In genomic region chr11:72609242-72609641, GRCm38 (mm10) we compare ENCODE assay signal across 11 mouse cellular contexts. TPM values are rescaled to one million over a fixed set of nuclear protein-coding genes. Genes with fewer than 3 reads are reported as not detected.
DNase-seq lines count a peak whose midpoint lies in the region; ATAC-seq and TF ChIP-seq lines count a peak whose summit lies in the region.
"Had no signal": no experiment of that assay in that cellular context is flagged by ENCODE, and none has a peak within 500 bp of the region (broad histone marks: within the 10 kb centered on the region; RNA-seq: fewer than 3 reads in every experiment).

No protein-coding gene starts in this region.

- no peak for DNase-seq in heart, adult 2 months
- DNase-seq in heart, postnatal 10 days = no peak
- DNase-seq in lung, embryonic 14.5 days = no peak
- no peak for DNase-seq in lung, postnatal 4 days
- DNase-seq in liver, embryonic 14.5 days (ENCODE audit: low read depth in 3 of 3, low spot score in 3 of 3) = no peak
- no peak for DNase-seq in left cerebral cortex, adult 18-20 months (ENCODE audit: low spot score in 2 of 2)
- DNase-seq: gastrocnemius, postnatal 36 days; thymus, adult 2 months had no signal

- H3K9me3 ChIP-seq in lung, embryonic 14.5 days (ENCODE audit: low read depth, low read length) = no peaks in the 10 kb centered on the region
- H3K9me3 ChIP-seq in forebrain, embryonic 13.5 days (replicated peaks) = no peaks in the 10 kb centered on the region
- no peaks in the 10 kb centered on the region for H3K9me3 ChIP-seq in liver, embryonic 14.5 days (ENCODE audit: control insufficient read depth, low read length)
- H3K9me3 ChIP-seq: limb, embryonic 15.5 days had no signal

- TF ChIP-seq POLR2A in heart, adult 2 months (IDR thresholded peaks at IDR 0.05; ENCODE audit: insufficient read depth, low read depth, low read length) = no peak

- H3K79me2 ChIP-seq in heart, adult 2 months (replicated peaks; ENCODE audit: control insufficient read depth, insufficient read depth, low read length) = peaks cover 3% of the 10 kb centered on the region; the same call in 1 of the 2 replicates

- H3K36me3 ChIP-seq in heart, adult 2 months (ENCODE audit: control insufficient read depth, insufficient read depth, low read length) = peaks cover 4% of the 10 kb centered on the region
- H3K36me3 ChIP-seq in lung, embryonic 14.5 days (ENCODE audit: insufficient read depth) = no peaks in the 10 kb centered on the region
- H3K36me3 ChIP-seq in forebrain, embryonic 13.5 days (ENCODE audit: poor library complexity, severe bottlenecking) = no peaks in the 10 kb centered on the region
- H3K36me3 ChIP-seq in liver, embryonic 14.5 days (replicated peaks; ENCODE audit: control insufficient read depth, insufficient read depth, low read depth) = no peaks in the 10 kb centered on the region
- H3K36me3 ChIP-seq: limb, embryonic 15.5 days had no signal

- H3K4me1 ChIP-seq in heart, adult 2 months (ENCODE audit: control insufficient read depth, insufficient read depth, low read length) = peaks cover 3% of the 10 kb centered on the region
- no peaks in the 10 kb centered on the region for H3K4me1 ChIP-seq in lung, embryonic 14.5 days (ENCODE audit: insufficient read depth)
- peaks cover 26% of the 10 kb centered on the region for H3K4me1 ChIP-seq in forebrain, embryonic 13.5 days
- peaks cover 3 to 10% of the 10 kb centered on the region in 2 experiments; a peak in 3 of 4 replicates for H3K4me1 ChIP-seq in liver, embryonic 14.5 days (replicated peaks; ENCODE audit: control insufficient read depth in 2 of 2, insufficient read depth in 2 of 2, low read length in 1 of 2)

- no peak overlapping the region; the same call in 1 of the 2 replicates for H3K4me3 ChIP-seq in heart, adult 2 months
- H3K4me3 ChIP-seq in lung, embryonic 14.5 days (ENCODE audit: low read depth, low read length) = peak overlapping the region; percentile 97; the same call in 1 of the 2 replicates
- H3K4me3 ChIP-seq in forebrain, embryonic 13.5 days = no peak overlapping the region; the same call in 1 of the 2 replicates
- no peak overlapping the region for H3K4me3 ChIP-seq in liver, embryonic 14.5 days (ENCODE audit: insufficient read depth in 1 of 2, low read depth in 2 of 2, low read length in 2 of 2)

- 0 out of 2 replicates have a peak overlapping the region, but pooled peaks have one; percentile 34 for H3K9ac ChIP-seq in heart, adult 2 months (ENCODE audit: low read depth, low read length)
- peak overlapping the region; percentile 26; the same call in 1 of the 2 replicates for H3K9ac ChIP-seq in lung, embryonic 14.5 days
- peak overlapping the region; percentile 26; the same call in 1 of the 2 replicates for H3K9ac ChIP-seq in forebrain, embryonic 13.5 days
- H3K9ac ChIP-seq in liver, embryonic 14.5 days (replicated peaks) = no peak overlapping the region
- H3K9ac ChIP-seq: limb, embryonic 15.5 days had no signal

- intact Hi-C loops in heart, adult 2 months (cut with DNase I) = loop anchor here (5.0 to 10.0 kb wide), 2 partner anchors 43 to 186 kb away; partner anchors contain the start of genes Cyb5d2 and Zzef1
- intact Hi-C loops in heart, postnatal 10 days (cut with DNase I) = no loop called here

- H3K27me3 ChIP-seq in heart, adult 2 months (ENCODE audit: control insufficient read depth, insufficient read depth, low read length) = no peaks in the 10 kb centered on the region
- H3K27me3 ChIP-seq in lung, embryonic 14.5 days (ENCODE audit: insufficient read depth, low read length) = no peaks in the 10 kb centered on the region
- no peaks in the 10 kb centered on the region for H3K27me3 ChIP-seq in forebrain, embryonic 13.5 days
- H3K27me3 ChIP-seq in liver, embryonic 14.5 days (ENCODE audit: control insufficient read depth, insufficient read depth, low read length) = no peaks in the 10 kb centered on the region
- H3K27me3 ChIP-seq: limb, embryonic 15.5 days had no signal

- peak overlapping the region; percentile 98 for H3K27ac ChIP-seq in heart, adult 2 months
- H3K27ac ChIP-seq in lung, embryonic 14.5 days (ENCODE audit: low read depth) = no peak overlapping the region
- no peak overlapping the region for H3K27ac ChIP-seq in forebrain, embryonic 13.5 days
- no peak overlapping the region for H3K27ac ChIP-seq in liver, embryonic 14.5 days

- TF ChIP-seq EP300 in heart, adult 2 months (IDR thresholded peaks at IDR 0.05; ENCODE audit: insufficient read depth, low read depth, low read length) = no peak
- no peak for TF ChIP-seq EP300 in liver, embryonic 14.5 days (IDR thresholded peaks at IDR 0.05; ENCODE audit: low read depth)

- ATAC-seq in lung, embryonic 14.5 days (ENCODE audit: insufficient read depth) = no peak
- no peak for ATAC-seq in forebrain, embryonic 13.5 days
- ATAC-seq in liver, embryonic 14.5 days (ENCODE audit: insufficient read depth) = no peak
- no peak for ATAC-seq in granulocyte monocyte progenitor cell, adult 5-6 weeks (replicated peaks; ENCODE audit: poor library complexity, severe bottlenecking)

- peak overlapping the region; percentile 67 for H3K4me2 ChIP-seq in lung, embryonic 14.5 days
- H3K4me2 ChIP-seq in forebrain, embryonic 13.5 days = peak overlapping the region; percentile 45
- peak overlapping the region; percentile 84 for H3K4me2 ChIP-seq in liver, embryonic 14.5 days (ENCODE audit: low read depth)

- no peak for TF ChIP-seq CTCF in heart, adult 2 months (IDR thresholded peaks at IDR 0.05)
- TF ChIP-seq CTCF in lung, embryonic 14.5 days (IDR thresholded peaks at IDR 0.05; ENCODE audit: low read depth) = no peak
- TF ChIP-seq CTCF in liver, embryonic 14.5 days (IDR thresholded peaks at IDR 0.05; ENCODE audit: low read depth) = no peak

RNA-seq across cellular contexts. Expression of gene Ube2g1, which starts 2.2 kb away (rescaled TPM):
- 10 to 100 TPM; 53.8 to 65.0 TPM for total RNA-seq in heart, adult 2 months (2021)
- polyA plus RNA-seq in heart, adult 2 months (2012; rRNA removed) = 14.0 and 24.5 TPM in 2 replicates
- 10 to 100 TPM; 63.8 to 71.0 TPM for total RNA-seq in heart, postnatal 10 days (2021)
- polyA plus RNA-seq in lung, embryonic 14.5 days (2014; fragmentation: Nextera tagmentation; extraction: Ambion mirVana) = 77.1 and 77.9 TPM in 2 replicates
- 100 and 104 TPM in 2 replicates for polyA plus RNA-seq in forebrain, embryonic 13.5 days (2015; fragmentation: Nextera tagmentation; extraction: Ambion mirVana)
- 5.6 and 7.5 TPM in 2 replicates for polyA plus RNA-seq in liver, embryonic 14.5 days (2012; rRNA removed)
- 21.7 and 22.7 TPM in 2 replicates for polyA plus RNA-seq in liver, embryonic 14.5 days (2014; fragmentation: Nextera tagmentation; extraction: Ambion mirVana)
- 30.1 and 39.5 TPM in 2 replicates for total RNA-seq in granulocyte monocyte progenitor cell, adult 5-6 weeks (2014; fragmentation: Nextera tagmentation)
- total RNA-seq in granulocyte monocyte progenitor cell, adult 5-6 weeks (2017) = 32.3 and 37.7 TPM in 2 replicates
- 10 to 100 TPM; 45.8 to 47.2 TPM for total RNA-seq in left cerebral cortex, adult 18-20 months (2021)

RNA-seq across cellular contexts. Expression of gene Spns3, which starts 58.9 kb away (rescaled TPM):
- total RNA-seq in heart, adult 2 months (2021) = not detected
- polyA plus RNA-seq in heart, adult 2 months (2012; rRNA removed) = 0.20 and 0.31 TPM in 2 replicates
- total RNA-seq in heart, postnatal 10 days (2021) = under 1 TPM in 1 of 2 experiments, not detected in 1; 0.07 TPM
- polyA plus RNA-seq in lung, embryonic 14.5 days (2014; fragmentation: Nextera tagmentation; extraction: Ambion mirVana) = 0.09 TPM in 1 of 2 replicates, not detected in the other
- 0.14 TPM in 1 of 2 replicates, not detected in the other for polyA plus RNA-seq in forebrain, embryonic 13.5 days (2015; fragmentation: Nextera tagmentation; extraction: Ambion mirVana)
- 1.3 and 1.7 TPM in 2 replicates for polyA plus RNA-seq in liver, embryonic 14.5 days (2012; rRNA removed)
- 1.3 TPM in 2 replicates for polyA plus RNA-seq in liver, embryonic 14.5 days (2014; fragmentation: Nextera tagmentation; extraction: Ambion mirVana)
- 32.1 and 46.2 TPM in 2 replicates for total RNA-seq in granulocyte monocyte progenitor cell, adult 5-6 weeks (2014; fragmentation: Nextera tagmentation)
- total RNA-seq in granulocyte monocyte progenitor cell, adult 5-6 weeks (2017) = 21.8 and 23.0 TPM in 2 replicates
- under 1 TPM; 0.21 to 0.28 TPM for total RNA-seq in left cerebral cortex, adult 18-20 months (2021)

Comparison
In these comparisons a context has a peak if more than half of its experiments do, and no peak if none do; other contexts are left out.
1. RNA of gene Spns3, which starts 58.9 kb away (total RNA-seq): 21.8 to 46.2 TPM in granulocyte monocyte progenitor cell, adult 5-6 weeks; 0.21 to 0.28 TPM in left cerebral cortex, adult 18-20 months, 0.07 TPM in heart, postnatal 10 days and not detected in heart, adult 2 months; every median in the first group is over 10 times any median in the second.
2. Peak in every context shown above with its lines, with median percentiles within 50 percentile points of each other: H3K4me2 ChIP-seq.